Mouse (Mus musculus) neural tube, embryonic 12.5 days (tissue): ENCODE measurements around the gene Ispd. TPM values are rescaled to one million over a fixed set of nuclear protein-coding genes. Genes with fewer than 3 reads are reported as not detected.
"Not testable (repeated sequence)": the region's sequence is repeated elsewhere in the genome, so short reads cannot be mapped to it uniquely, and the experiment has no call there.

Source experiments
- ATAC-seq: fragments of 200-750 bp; cut with Nextera tagmentation; 2 replicates; pipeline ENCODE4 v1.8.0; 2017; ENCODE audit warnings: low read depth, mild to moderate bottlenecking, moderate TSS enrichment, moderate library complexity; ENCODE audit not compliant: low FRiP score
- H3K27ac ChIP-seq: fragments of 300-500 bp; sonication (generic); 2 replicates; pipeline ENCODE4 v1.5.1; 2016
- H3K27me3 ChIP-seq: fragments of 300-500 bp; sonication (generic); replicated peaks from 2 replicates; pipeline ENCODE4 v1.6.1; 2016; ENCODE audit warnings: mild to moderate bottlenecking
- H3K36me3 ChIP-seq: fragments of 300-500 bp; sonication (generic); 2 replicates; pipeline ENCODE4 v1.6.1; 2016; ENCODE audit warnings: mild to moderate bottlenecking
- H3K4me1 ChIP-seq: fragments of 300-500 bp; sonication (generic); 2 replicates; pipeline ENCODE4 v1.6.1; 2016
- H3K4me2 ChIP-seq: fragments of 300-500 bp; sonication (generic); replicated peaks from 2 replicates; pipeline ENCODE4 v1.6.1; 2016; ENCODE audit warnings: mild to moderate bottlenecking
- H3K4me3 ChIP-seq: fragments of 300-500 bp; sonication (generic); 2 replicates; pipeline ENCODE4 v1.5.1; 2016
- H3K9ac ChIP-seq: fragments of 300-500 bp; sonication (generic); 2 replicates; pipeline ENCODE4 v1.6.1; 2016; ENCODE audit warnings: mild to moderate bottlenecking
- H3K9me3 ChIP-seq: fragments of 300-500 bp; sonication (generic); 2 replicates; pipeline ENCODE4 v1.6.1; 2016; ENCODE audit warnings: mild to moderate bottlenecking
- WGBS: fragments of 180-500 bp; shearing (Covaris S2); methylation state at CpG from one replicate; pipeline ENCODE4 v1.1.7; 2016; 5-methylcytosine and 5-hydroxymethylcytosine counted together
- polyA plus RNA-seq: library from polyadenylated mRNA; unstranded; fragments of >200 nt; fragmentation: Nextera tagmentation; extraction: Ambion mirVana; gene quantifications from 2 replicates; pipeline ENCODE4 v1.2.1, GENCODE M21; 2016

The Ispd gene
- 13.1 and 14.2 TPM in 2 replicates for polyA plus RNA-seq

GRCm38 (mm10) chr12:36381441-36382340 is at the start of gene Ispd, which contains the start of gene D630036H23Rik:
TSS of gene Ispd (plus strand) at chr12:36381450.
TSS of gene D630036H23Rik (minus strand) at chr12:36382181.
- under 1% methylated on average over 64 of the region's 64 CpGs for WGBS

GRCm38 (mm10) chr12:36332676-36333075 is 48.6 kb upstream of the Ispd start:
- Histone ChIP-seq H3K4me3 (no peak overlapping the region), H3K27me3 (no peaks in the 10 kb centered on the region), H3K9ac (no peak overlapping the region), H3K9me3 (no peaks in the 10 kb centered on the region), H3K36me3 (no peaks in the 10 kb centered on the region), H3K27ac (no peak overlapping the region), H3K4me2 (no peak overlapping the region), H3K4me1 (no peaks in the 10 kb centered on the region)
- no peak for ATAC-seq
- 95% methylated on average over 1 of the region's 1 CpGs for whole genome bisulfite sequencing

More at GRCm38 (mm10) chr12:36381441-36382340, at the start of gene Ispd, which contains the start of gene D630036H23Rik:
- Histone ChIP-seq H3K4me3 (peak within 1 kb of the TSS; percentile 59), H3K4me1 (no peaks in the 10 kb centered on the region), H3K27ac (peak within 1 kb of the TSS; percentile 82), H3K4me2 (peak within 1 kb of the TSS; percentile 82), H3K9ac (peak within 1 kb of the TSS; percentile 93), H3K27me3 (no peaks in the 10 kb centered on the region), H3K9me3 (no peaks in the 10 kb centered on the region), H3K36me3 (no peaks in the 10 kb centered on the region)
- ATAC-seq = peak; percentile 95

- no peaks in the 10 kb centered on the region for H3K27me3 ChIP-seq
- H3K4me3 ChIP-seq = no peak overlapping the region
- H3K27ac ChIP-seq = no peak overlapping the region
- no peak for ATAC-seq
- H3K36me3 ChIP-seq = no peaks in the 10 kb centered on the region
- no peaks in the 10 kb centered on the region for H3K9me3 ChIP-seq
- WGBS = 78% methylated on average over 9 of the region's 9 CpGs
- H3K4me2 ChIP-seq = no peak overlapping the region
- no peaks in the 10 kb centered on the region for H3K4me1 ChIP-seq
- H3K9ac ChIP-seq = no peak overlapping the region
Measured at GRCm38 (mm10) chr12:36333837-36334281, 47.4 kb upstream of the Ispd start.

- ATAC-seq = no peak
- Histone ChIP-seq H3K9ac (no peak overlapping the region), H3K4me2 (no peak overlapping the region), H3K27me3 (no peaks in the 10 kb centered on the region), H3K4me3 (no peak overlapping the region), H3K27ac (no peak overlapping the region), H3K36me3 (no peaks in the 10 kb centered on the region), H3K9me3 (no peaks in the 10 kb centered on the region), H3K4me1 (no peaks in the 10 kb centered on the region)
- 62% methylated on average over 4 of the region's 4 CpGs for WGBS
Measured at GRCm38 (mm10) chr12:36344131-36344530, 37.1 kb upstream of the Ispd start.

GRCm38 (mm10) chr12:36360064-36360463 is 21.2 kb upstream of the Ispd start:
- Histone ChIP-seq H3K27ac (no peak overlapping the region), H3K4me1 (no peaks in the 10 kb centered on the region), H3K9me3 (no peaks in the 10 kb centered on the region), H3K27me3 (no peaks in the 10 kb centered on the region), H3K4me2 (no peak overlapping the region), H3K9ac (no peak overlapping the region), H3K36me3 (no peaks in the 10 kb centered on the region), H3K4me3 (no peak overlapping the region)
- 80% methylated on average over 3 of the region's 3 CpGs for WGBS
- ATAC-seq = no peak

- no peaks in the 10 kb centered on the region for H3K36me3 ChIP-seq
- no peaks in the 10 kb centered on the region for H3K27me3 ChIP-seq
- H3K4me3 ChIP-seq = no peak overlapping the region
- H3K4me2 ChIP-seq = no peak overlapping the region
- no peaks in the 10 kb centered on the region for H3K9me3 ChIP-seq
- no peak overlapping the region for H3K27ac ChIP-seq
- WGBS = 93% methylated on average over 5 of the region's 5 CpGs
- no peaks in the 10 kb centered on the region for H3K4me1 ChIP-seq
- H3K9ac ChIP-seq = no peak overlapping the region
- no peak for ATAC-seq
Measured at GRCm38 (mm10) chr12:36360693-36361092, 20.6 kb upstream of the Ispd start.

GRCm38 (mm10) chr12:36364013-36364412 is 17.2 kb upstream of the Ispd start:
- no peak for ATAC-seq

GRCm38 (mm10) chr12:36373237-36373998 is 7.8 kb upstream of the Ispd start:
- Histone ChIP-seq H3K4me3 (no peak overlapping the region), H3K4me2 (no peak overlapping the region), H3K36me3 (no peaks in the 10 kb centered on the region), H3K9me3 (no peaks in the 10 kb centered on the region), H3K27me3 (no peaks in the 10 kb centered on the region), H3K9ac (no peak overlapping the region), H3K27ac (no peak overlapping the region), H3K4me1 (no peaks in the 10 kb centered on the region)
- WGBS = 53% methylated on average over 4 of the region's 4 CpGs
- ATAC-seq = 0 out of 2 replicates have a peak, but pooled peaks have one; percentile 7

More at GRCm38 (mm10) chr12:36364013-36364412, 17.2 kb upstream of the Ispd start:
- Histone ChIP-seq H3K9me3 (no peaks in the 10 kb centered on the region), H3K27me3 (no peaks in the 10 kb centered on the region), H3K9ac (no peak overlapping the region), H3K36me3 (no peaks in the 10 kb centered on the region), H3K4me3 (no peak overlapping the region), H3K4me2 (no peak overlapping the region), H3K4me1 (no peaks in the 10 kb centered on the region), H3K27ac (no peak overlapping the region)
- 93% methylated on average over 4 of the region's 4 CpGs for WGBS

GRCm38 (mm10) chr12:36376391-36376790 is 4.9 kb upstream of the Ispd start:
- H3K9me3 ChIP-seq, H3K4me3 ChIP-seq, H3K27ac ChIP-seq, H3K4me2 ChIP-seq, ATAC-seq, H3K36me3 ChIP-seq, H3K4me1 ChIP-seq, H3K9ac ChIP-seq, H3K27me3 ChIP-seq: not testable (repeated sequence)
- WGBS = 90% methylated on average over 3 of the region's 4 CpGs

- WGBS = 16% methylated on average over 3 of the region's 3 CpGs
- no peak overlapping the region for H3K4me3 ChIP-seq
- H3K27me3 ChIP-seq = no peaks in the 10 kb centered on the region
- no peaks in the 10 kb centered on the region for H3K36me3 ChIP-seq
- no peak overlapping the region for H3K9ac ChIP-seq
- no peak overlapping the region for H3K27ac ChIP-seq
- no peak overlapping the region for H3K4me2 ChIP-seq
- H3K9me3 ChIP-seq = no peaks in the 10 kb centered on the region
- no peaks in the 10 kb centered on the region for H3K4me1 ChIP-seq
- no peak for ATAC-seq
Measured at GRCm38 (mm10) chr12:36380254-36380653, 996 bp upstream of the Ispd start.

- no peak for ATAC-seq
- no peak overlapping the region for H3K27ac ChIP-seq
- H3K4me2 ChIP-seq = peak overlapping the region; percentile 82
- H3K4me1 ChIP-seq = no peaks in the 10 kb centered on the region
- H3K36me3 ChIP-seq = no peaks in the 10 kb centered on the region
- H3K4me3 ChIP-seq = no peak overlapping the region
- no peaks in the 10 kb centered on the region for H3K9me3 ChIP-seq
- no peaks in the 10 kb centered on the region for H3K27me3 ChIP-seq
- WGBS = 28% methylated on average over 5 of the region's 5 CpGs
- no peak overlapping the region for H3K9ac ChIP-seq
Measured at GRCm38 (mm10) chr12:36380806-36381205, 444 bp upstream of the Ispd start.

- Histone ChIP-seq H3K27ac (no peak overlapping the region), H3K27me3 (no peaks in the 10 kb centered on the region), H3K4me2 (no peak overlapping the region), H3K36me3 (no peaks in the 10 kb centered on the region), H3K9ac (no peak overlapping the region), H3K9me3 (no peaks in the 10 kb centered on the region), H3K4me1 (no peaks in the 10 kb centered on the region), H3K4me3 (no peak overlapping the region)
- WGBS = 81% methylated on average over 6 of the region's 6 CpGs
- no peak for ATAC-seq
Measured at GRCm38 (mm10) chr12:36385386-36385785, 4.1 kb downstream of the Ispd start.
